Mouse (Mus musculus): ENCODE measurements around the gene Slc30a1. TPM values are rescaled to one million over a fixed set of nuclear protein-coding genes. Genes with fewer than 3 reads are reported as not detected.

Gene Slc30a1
- polyA plus RNA-seq, 1 experiment from 2014 or later: 4.5 TPM

GRCm38 (mm10) chr1:191929065-191929464, 22.5 kb downstream of the Slc30a1 start:
- Histone ChIP-seq H3K4me3 (no peak overlapping the region), H3K36me3 (no peaks in the 10 kb centered on the region), H3K9me3 (no peaks in the 10 kb centered on the region), H3K9ac (no peak overlapping the region), H3K4me1 (replicated peaks) (no peaks in the 10 kb centered on the region), H3K27me3 (no peaks in the 10 kb centered on the region), H3K27ac (replicated peaks) (no peak overlapping the region), H3K4me2 (no peak overlapping the region)
- WGBS: 84% methylated on average over 8 of the region's 8 CpGs
- no peak for ATAC-seq (ENCODE audit: low FRiP score, low read depth)

GRCm38 (mm10) chr1:191929897-191930524, 23.4 kb downstream of the Slc30a1 start:
- ATAC-seq (ENCODE audit: low FRiP score, low read depth): no peak
- H3K4me1 ChIP-seq (replicated peaks): no peaks in the 10 kb centered on the region
- H3K27me3 ChIP-seq: no peaks in the 10 kb centered on the region
- H3K9me3 ChIP-seq: no peaks in the 10 kb centered on the region
- no peak overlapping the region for H3K4me3 ChIP-seq
- H3K27ac ChIP-seq (replicated peaks): no peak overlapping the region
- H3K36me3 ChIP-seq: no peaks in the 10 kb centered on the region
- no peak overlapping the region for H3K9ac ChIP-seq
- no peak overlapping the region for H3K4me2 ChIP-seq
- WGBS: 68% methylated on average over 12 of the region's 12 CpGs

GRCm38 (mm10) chr1:191930525-191931105, 24.0 kb downstream of the Slc30a1 start:
- no peak overlapping the region for H3K27ac ChIP-seq (replicated peaks)
- H3K9me3 ChIP-seq: no peaks in the 10 kb centered on the region
- no peaks in the 10 kb centered on the region for H3K27me3 ChIP-seq
- ATAC-seq (ENCODE audit: low FRiP score, low read depth): no peak
- WGBS: 69% methylated on average over 3 of the region's 3 CpGs
- H3K4me2 ChIP-seq: no peak overlapping the region
- H3K36me3 ChIP-seq: no peaks in the 10 kb centered on the region
- no peak overlapping the region for H3K4me3 ChIP-seq
- no peaks in the 10 kb centered on the region for H3K4me1 ChIP-seq (replicated peaks)
- H3K9ac ChIP-seq: no peak overlapping the region

- 78% methylated on average over 8 of the region's 8 CpGs for WGBS
- H3K9ac ChIP-seq: no peak overlapping the region
- H3K4me3 ChIP-seq: no peak overlapping the region
- no peaks in the 10 kb centered on the region for H3K4me1 ChIP-seq (replicated peaks)
- no peak overlapping the region for H3K27ac ChIP-seq (replicated peaks)
- ATAC-seq (ENCODE audit: low FRiP score, low read depth): no peak
- H3K36me3 ChIP-seq: no peaks in the 10 kb centered on the region
- no peaks in the 10 kb centered on the region for H3K9me3 ChIP-seq
- H3K4me2 ChIP-seq: no peak overlapping the region
- H3K27me3 ChIP-seq: no peaks in the 10 kb centered on the region
Observed at GRCm38 (mm10) chr1:191932286-191932985, 25.9 kb downstream of the Slc30a1 start.

GRCm38 (mm10) chr1:191932986-191933632, 26.5 kb downstream of the Slc30a1 start:
- Histone ChIP-seq H3K27ac (replicated peaks) (no peak overlapping the region), H3K27me3 (no peaks in the 10 kb centered on the region), H3K4me2 (no peak overlapping the region), H3K36me3 (no peaks in the 10 kb centered on the region), H3K4me3 (no peak overlapping the region), H3K4me1 (replicated peaks) (no peaks in the 10 kb centered on the region), H3K9ac (no peak overlapping the region), H3K9me3 (no peaks in the 10 kb centered on the region)
- WGBS: 84% methylated on average over 4 of the region's 4 CpGs
- no peak for ATAC-seq (ENCODE audit: low FRiP score, low read depth)

GRCm38 (mm10) chr1:191943638-191944037, 37.1 kb downstream of the Slc30a1 start:
- no peak for ATAC-seq (ENCODE audit: low FRiP score, low read depth)
- WGBS: 86% methylated on average over 6 of the region's 6 CpGs

GRCm38 (mm10) chr1:191945341-191945740, 38.8 kb downstream of the Slc30a1 start:
- H3K4me3 ChIP-seq: no peak overlapping the region
- no peaks in the 10 kb centered on the region for H3K4me1 ChIP-seq (replicated peaks)
- no peak overlapping the region for H3K9ac ChIP-seq
- no peaks in the 10 kb centered on the region for H3K9me3 ChIP-seq
- no peaks in the 10 kb centered on the region for H3K36me3 ChIP-seq
- WGBS: 91% methylated on average over 8 of the region's 8 CpGs
- no peak overlapping the region for H3K4me2 ChIP-seq
- H3K27me3 ChIP-seq: no peaks in the 10 kb centered on the region
- H3K27ac ChIP-seq (replicated peaks): no peak overlapping the region
- no peak for ATAC-seq (ENCODE audit: low FRiP score, low read depth)

More at GRCm38 (mm10) chr1:191943638-191944037, 37.1 kb downstream of the Slc30a1 start:
- Histone ChIP-seq H3K4me3 (no peak overlapping the region), H3K27me3 (no peaks in the 10 kb centered on the region), H3K9ac (no peak overlapping the region), H3K9me3 (no peaks in the 10 kb centered on the region), H3K4me2 (no peak overlapping the region), H3K4me1 (replicated peaks) (no peaks in the 10 kb centered on the region), H3K27ac (replicated peaks) (no peak overlapping the region), H3K36me3 (no peaks in the 10 kb centered on the region)

GRCm38 (mm10) chr1:191945756-191946155, 39.2 kb downstream of the Slc30a1 start:
- no peak overlapping the region for H3K9ac ChIP-seq
- no peak for ATAC-seq (ENCODE audit: low FRiP score, low read depth)
- H3K36me3 ChIP-seq: no peaks in the 10 kb centered on the region
- H3K27ac ChIP-seq (replicated peaks): no peak overlapping the region
- H3K4me2 ChIP-seq: no peak overlapping the region
- 82% methylated on average over 5 of the region's 5 CpGs for WGBS
- H3K27me3 ChIP-seq: no peaks in the 10 kb centered on the region
- no peaks in the 10 kb centered on the region for H3K9me3 ChIP-seq
- no peak overlapping the region for H3K4me3 ChIP-seq
- H3K4me1 ChIP-seq (replicated peaks): no peaks in the 10 kb centered on the region

- Histone ChIP-seq H3K9ac (no peak overlapping the region), H3K27me3 (no peaks in the 10 kb centered on the region), H3K4me1 (replicated peaks) (no peaks in the 10 kb centered on the region), H3K4me3 (no peak overlapping the region), H3K9me3 (no peaks in the 10 kb centered on the region), H3K4me2 (no peak overlapping the region), H3K27ac (replicated peaks) (no peak overlapping the region), H3K36me3 (no peaks in the 10 kb centered on the region)
- WGBS: 87% methylated on average over 7 of the region's 7 CpGs
- no peak for ATAC-seq (ENCODE audit: low FRiP score, low read depth)
Observed at GRCm38 (mm10) chr1:191946261-191946660, 39.7 kb downstream of the Slc30a1 start.

- no peak for ATAC-seq (ENCODE audit: low FRiP score, low read depth)
- 89% methylated on average over 2 of the region's 2 CpGs for WGBS
- H3K27me3 ChIP-seq: no peaks in the 10 kb centered on the region
- H3K4me1 ChIP-seq (replicated peaks): no peaks in the 10 kb centered on the region
- H3K36me3 ChIP-seq: no peaks in the 10 kb centered on the region
- H3K4me2 ChIP-seq: no peak overlapping the region
- H3K9me3 ChIP-seq: no peaks in the 10 kb centered on the region
- H3K27ac ChIP-seq (replicated peaks): no peak overlapping the region
- H3K9ac ChIP-seq: no peak overlapping the region
- no peak overlapping the region for H3K4me3 ChIP-seq
Observed at GRCm38 (mm10) chr1:191946835-191947234, 40.3 kb downstream of the Slc30a1 start.

GRCm38 (mm10) chr1:191947796-191948195, 41.2 kb downstream of the Slc30a1 start:
- no peaks in the 10 kb centered on the region for H3K4me1 ChIP-seq (replicated peaks)
- H3K27ac ChIP-seq (replicated peaks): no peak overlapping the region
- H3K9ac ChIP-seq: no peak overlapping the region
- no peaks in the 10 kb centered on the region for H3K9me3 ChIP-seq
- H3K27me3 ChIP-seq: no peaks in the 10 kb centered on the region
- ATAC-seq (ENCODE audit: low FRiP score, low read depth): no peak
- WGBS: 68% methylated on average over 8 of the region's 8 CpGs
- H3K4me2 ChIP-seq: no peak overlapping the region
- no peaks in the 10 kb centered on the region for H3K36me3 ChIP-seq
- no peak overlapping the region for H3K4me3 ChIP-seq

GRCm38 (mm10) chr1:191948600-191948999, 42.0 kb downstream of the Slc30a1 start:
- no peak overlapping the region for H3K9ac ChIP-seq
- H3K4me3 ChIP-seq: no peak overlapping the region
- no peaks in the 10 kb centered on the region for H3K4me1 ChIP-seq (replicated peaks)
- H3K9me3 ChIP-seq: no peaks in the 10 kb centered on the region
- H3K36me3 ChIP-seq: no peaks in the 10 kb centered on the region
- H3K27me3 ChIP-seq: no peaks in the 10 kb centered on the region
- WGBS: 84% methylated on average over 8 of the region's 8 CpGs
- no peak overlapping the region for H3K4me2 ChIP-seq
- no peak for ATAC-seq (ENCODE audit: low FRiP score, low read depth)
- H3K27ac ChIP-seq (replicated peaks): no peak overlapping the region

Data from hindbrain, embryonic 15.5 days (tissue).